Mouse (Mus musculus): ENCODE measurements at regions not wholly inside any gene's neighbourhood (a gene's known extent, or its start where the extent isn't known, plus 50 kb on each side); places are given as distances from the start of the nearest gene placed in this dataset.
"Not testable (repeated sequence)": the region's sequence is repeated elsewhere in the genome, so short reads cannot be mapped to it uniquely, and the experiment has no call there.

DNA sequence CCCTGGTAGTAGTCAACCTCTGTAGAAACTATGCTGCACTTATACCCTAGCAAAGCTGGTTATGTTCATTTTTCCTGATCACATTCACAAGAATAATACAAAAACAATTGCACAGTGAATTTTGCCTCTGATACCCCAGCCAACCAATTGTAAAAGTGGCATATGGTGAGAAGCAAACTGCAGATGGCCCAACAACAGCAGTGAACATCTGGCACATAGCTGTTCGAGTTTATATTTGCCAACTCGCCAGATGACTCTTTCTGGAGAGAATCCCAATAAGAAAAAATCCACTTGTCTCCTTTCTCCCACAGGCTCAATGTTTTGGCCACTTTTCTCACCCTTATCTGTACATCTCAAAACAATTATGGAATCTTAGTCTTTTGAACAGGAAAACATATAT, 196.5 kb upstream of the Grik2 start:
- peak; percentile 14 for DNase-seq

DNA sequence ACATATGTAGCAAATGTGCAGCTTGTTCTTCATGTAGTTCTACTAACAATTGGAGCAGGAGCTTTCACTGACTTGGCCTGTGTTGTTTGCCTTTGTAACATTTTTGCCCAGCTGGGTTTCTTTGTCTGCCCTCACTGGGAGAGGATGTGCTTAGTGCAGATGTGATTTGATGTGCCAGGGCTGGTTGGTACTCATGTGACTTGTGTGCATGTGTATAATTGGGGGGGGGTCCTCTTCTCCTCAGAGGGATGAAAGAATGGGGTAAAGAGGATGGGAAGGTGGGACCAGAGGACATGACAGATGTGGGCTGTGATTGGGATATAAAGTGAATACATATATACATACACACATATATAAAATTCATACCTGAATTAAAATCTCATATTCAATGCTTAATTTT, 163.9 kb upstream of the Grik2 start:
- DNase-seq: no peak

DNA sequence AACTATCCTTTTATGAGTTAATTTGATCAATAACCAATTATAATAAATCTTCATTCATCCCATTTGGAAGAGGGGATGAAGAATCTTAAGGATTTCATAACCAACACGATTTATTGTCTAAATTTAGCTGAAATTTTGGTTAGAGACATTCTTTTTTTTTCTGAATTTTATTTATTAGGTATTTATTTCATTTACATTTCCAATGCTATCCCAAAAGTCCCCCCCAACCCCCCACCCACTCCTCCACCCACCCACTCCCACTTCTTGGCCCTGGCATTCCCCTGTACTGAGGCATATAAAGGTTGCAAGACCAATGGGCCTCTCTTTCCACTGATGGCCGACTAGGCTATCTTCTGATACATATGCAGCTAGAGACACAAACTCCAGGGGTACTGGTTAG, 148.7 kb upstream of the Grik2 start:
- DNase-seq: not testable (repeated sequence)

DNA sequence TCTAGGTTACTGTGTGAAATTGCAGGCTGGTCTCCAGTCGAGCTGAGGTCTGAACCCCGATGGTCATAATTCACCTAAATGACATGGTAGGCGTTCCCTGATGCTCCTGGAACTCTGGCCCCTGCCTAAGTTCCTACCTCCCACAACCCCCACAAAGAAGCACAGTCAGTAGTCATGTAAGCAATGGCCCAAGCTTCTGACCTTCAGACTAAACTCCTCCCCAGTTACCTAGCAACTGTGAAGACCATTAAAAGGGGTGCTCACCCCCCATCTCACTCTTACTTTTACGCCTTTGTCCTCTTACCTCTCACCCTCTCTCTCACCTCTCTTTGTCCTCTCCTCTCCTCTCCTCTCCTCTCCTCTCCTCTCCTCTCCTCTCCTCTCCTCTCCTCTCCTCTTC, 120.6 kb upstream of the Grik2 start:
- not testable (repeated sequence) for DNase-seq

DNA sequence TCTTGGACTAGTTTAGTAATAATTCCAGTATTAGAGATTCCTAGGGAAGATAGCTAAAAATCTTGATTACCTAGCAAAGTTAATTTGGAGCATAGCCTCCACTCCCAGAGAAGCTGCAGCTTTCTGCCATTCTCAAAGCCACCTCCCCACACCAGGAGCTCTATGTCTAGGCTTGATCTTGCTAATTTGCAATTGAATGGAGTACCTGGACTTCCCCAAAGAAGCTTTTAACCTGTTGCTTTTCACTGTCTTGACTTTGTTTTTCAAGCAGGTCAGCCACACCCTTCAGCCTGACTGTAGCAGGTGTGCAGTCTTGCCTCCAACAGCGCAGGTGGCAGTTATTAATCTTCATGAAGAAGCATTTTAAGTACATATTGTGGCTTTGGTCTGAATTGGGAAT, 119.6 kb upstream of the Grik2 start:
- DNase-seq: not testable (repeated sequence)

DNA sequence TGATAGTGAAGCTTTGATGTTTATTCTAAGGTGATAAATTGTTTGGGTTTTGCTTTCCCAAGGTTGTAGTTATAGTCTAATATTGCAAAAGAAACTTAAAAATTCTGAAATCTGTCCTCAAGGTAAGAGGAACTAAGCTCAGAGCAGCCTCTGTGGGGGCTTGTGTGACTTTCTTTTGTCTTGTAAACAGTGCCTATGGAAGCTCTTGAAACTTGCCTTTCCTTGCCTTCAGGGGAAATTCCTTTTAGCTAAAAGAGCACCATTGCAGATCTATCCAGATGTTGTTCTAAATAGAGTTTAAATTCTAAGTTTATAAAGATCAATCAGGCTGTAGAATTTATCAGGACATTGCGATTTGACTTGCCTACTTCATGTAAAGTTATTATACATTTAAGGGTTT, 116.1 kb upstream of the Grik2 start:
- DNase-seq: not testable (repeated sequence)

DNA sequence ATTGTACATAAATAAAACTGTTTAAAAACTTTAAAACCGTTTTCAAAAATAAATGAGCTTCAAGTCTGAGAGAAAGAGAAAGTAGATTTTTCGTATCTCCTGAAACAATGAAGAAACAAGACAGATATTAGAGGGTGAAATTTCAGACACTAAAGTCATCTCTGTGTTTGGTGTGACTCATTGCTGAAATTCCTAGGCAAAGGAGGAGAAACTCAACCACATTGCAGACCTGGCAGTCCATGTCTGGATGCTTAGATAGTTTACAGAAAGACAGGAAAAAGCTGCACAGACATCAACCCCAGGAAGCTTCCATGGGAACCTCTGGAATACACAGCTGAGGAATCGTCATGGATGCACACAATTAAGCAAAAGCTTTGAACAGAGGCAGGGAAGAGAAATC, 106.9 kb upstream of the Grik2 start:
- DNase-seq: no peak

DNA sequence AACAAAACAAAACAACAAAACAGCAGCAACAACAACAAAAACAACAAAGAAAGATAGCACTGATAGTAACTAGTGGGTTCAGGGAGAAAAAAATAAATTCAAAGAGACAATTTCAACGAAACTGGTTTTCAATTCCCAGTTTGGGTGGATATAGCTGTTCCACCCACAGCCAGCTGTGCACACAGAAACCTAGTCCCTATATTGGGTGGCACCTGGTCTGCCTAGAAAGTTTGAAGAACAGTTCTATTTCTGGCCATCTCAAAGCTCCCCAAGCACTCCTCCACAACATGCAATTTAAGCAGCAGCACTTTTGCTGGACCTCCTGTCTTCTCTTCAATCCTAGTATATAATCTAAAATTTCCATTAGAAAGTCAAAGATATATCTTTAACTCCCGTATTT, 95.5 kb upstream of the Grik2 start:
- peak; percentile 41 for DNase-seq

DNA sequence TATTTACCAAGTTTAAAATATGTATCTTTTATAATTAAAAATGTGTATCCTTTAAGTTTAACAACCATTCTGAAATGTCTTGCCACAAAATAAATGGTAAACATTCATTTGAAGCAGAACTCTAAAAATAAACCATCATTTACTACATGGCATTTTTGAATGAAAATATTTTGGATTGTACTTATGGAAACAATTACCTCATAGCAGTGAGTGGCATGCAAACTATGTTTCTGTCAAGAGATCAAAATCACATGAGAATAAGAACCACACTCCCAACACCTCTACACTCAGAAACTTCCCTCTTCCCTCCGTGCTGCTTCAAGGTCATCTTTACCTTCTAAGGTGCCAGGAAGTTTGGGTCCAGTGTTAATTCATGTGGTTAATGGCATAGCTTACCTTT, 94.9 kb upstream of the Grik2 start:
- no peak for DNase-seq

DNA sequence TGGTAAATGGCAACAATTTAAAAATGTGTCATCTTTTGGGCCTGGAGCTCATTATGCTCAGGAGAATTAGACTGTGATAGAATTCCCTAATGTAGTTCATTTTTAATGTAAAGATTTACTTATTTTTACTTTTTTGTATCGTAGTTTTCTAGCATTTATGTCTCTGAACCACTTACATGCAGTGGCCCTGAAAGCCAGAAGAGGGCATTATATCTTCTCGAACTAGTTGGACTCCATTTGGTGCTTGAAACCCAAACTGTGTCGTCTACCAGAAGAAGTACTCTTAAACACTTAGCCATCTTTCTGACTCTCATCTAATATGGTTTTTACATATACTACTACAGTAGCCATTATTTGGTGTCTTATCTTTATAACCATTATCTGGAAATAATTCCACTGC, 75.2 kb upstream of the Grik2 start:
- no peak for DNase-seq

DNA sequence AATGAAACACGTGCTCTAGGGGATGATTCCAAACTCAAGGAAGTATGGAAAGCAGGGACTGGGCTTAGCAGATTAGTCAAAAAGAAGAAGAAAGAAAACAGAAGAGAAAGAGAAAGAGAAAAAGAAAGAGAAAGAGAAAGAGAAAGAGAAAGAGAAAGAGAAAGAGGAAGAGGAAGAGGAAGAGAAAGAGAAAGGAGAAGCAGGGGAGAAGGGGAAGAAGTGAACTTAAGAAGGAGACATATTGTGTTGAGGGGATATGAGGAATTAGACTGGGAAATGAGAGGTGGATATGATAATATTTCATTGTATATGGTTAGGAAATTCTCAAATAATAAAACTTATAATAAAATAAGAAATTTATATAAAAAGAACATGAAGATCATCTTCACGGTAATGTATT, 59.1 kb upstream of the Grik2 start:
- no peak for DNase-seq

DNA sequence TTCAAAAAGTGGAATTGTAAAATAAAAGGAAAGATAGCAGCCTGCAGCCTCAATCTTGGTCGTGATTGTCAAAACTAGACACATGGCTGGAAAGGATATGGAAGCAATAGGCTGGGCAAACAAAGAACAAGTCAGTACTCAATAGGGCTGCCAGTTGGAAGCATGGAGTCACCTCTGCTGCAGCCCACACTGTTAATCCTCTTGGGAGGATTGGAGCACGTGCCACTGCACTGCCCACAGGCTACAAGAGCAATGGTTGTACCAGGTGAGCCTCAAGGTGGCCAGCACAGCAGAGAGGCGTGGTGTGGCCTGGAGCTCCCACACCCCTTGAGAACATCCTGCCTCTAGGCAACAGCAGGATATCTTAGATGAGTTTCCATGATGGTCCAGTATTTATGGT, 55.7 kb upstream of the Grik2 start:
- no peak for DNase-seq
